Mouse (Mus musculus) olfactory bulb, adult 2 months (tissue): ENCODE measurements around the gene Rnasek.

Experiments used
- CTCF ChIP-seq: fragments of 200-500 bp; IDR thresholded peaks from 2 replicates; pipeline ENCODE4 v1.5.1; 2012; ENCODE audit warnings: low read depth, mild to moderate bottlenecking, low read length, moderate library complexity; ENCODE audit not compliant: insufficient read depth
- POLR2A ChIP-seq: fragments of 200-500 bp; IDR thresholded peaks from 2 replicates; pipeline ENCODE4 v1.6.1; 2012; ENCODE audit warnings: mild to moderate bottlenecking, low read depth, low read length, moderate library complexity; ENCODE audit not compliant: insufficient read depth

DNA sequence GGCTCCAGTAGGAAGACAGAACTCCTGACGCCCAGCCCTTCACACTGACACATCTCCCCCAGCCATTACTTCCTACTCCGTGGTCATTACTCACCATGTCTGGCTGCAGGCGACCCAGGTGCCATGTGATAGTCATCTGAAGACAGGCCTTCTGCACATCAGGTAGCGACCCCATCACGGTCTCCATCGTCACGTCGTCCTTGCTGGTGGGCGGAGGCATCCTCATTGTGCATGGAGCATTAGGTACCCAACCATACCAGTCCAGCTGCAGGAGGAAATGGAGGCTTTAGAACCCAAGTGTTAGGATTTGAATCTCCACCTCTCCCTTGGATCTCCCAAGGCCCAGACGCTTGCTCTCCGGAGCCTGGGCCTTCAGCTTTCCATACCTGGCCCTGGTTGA lies 2.9 kb upstream of the Rnasek start:
- no peak for TF ChIP-seq POLR2A
- TF ChIP-seq CTCF = no peak
